Mouse (Mus musculus) hindlimb bud, embryonic 11.5 days (tissue): ENCODE data around the gene Gabrb1.
A peak's percentile ranks its signal among the peaks of the same experiment; 100 is the strongest.

Source experiments
- DNase-seq: peaks from one replicate; pipeline ENCODE4 v3.0.0-alpha.2; 2012; ENCODE audit warnings: low read depth, low spot score; ENCODE audit errors: extremely low spot score

Gabrb1 gene

DNA sequence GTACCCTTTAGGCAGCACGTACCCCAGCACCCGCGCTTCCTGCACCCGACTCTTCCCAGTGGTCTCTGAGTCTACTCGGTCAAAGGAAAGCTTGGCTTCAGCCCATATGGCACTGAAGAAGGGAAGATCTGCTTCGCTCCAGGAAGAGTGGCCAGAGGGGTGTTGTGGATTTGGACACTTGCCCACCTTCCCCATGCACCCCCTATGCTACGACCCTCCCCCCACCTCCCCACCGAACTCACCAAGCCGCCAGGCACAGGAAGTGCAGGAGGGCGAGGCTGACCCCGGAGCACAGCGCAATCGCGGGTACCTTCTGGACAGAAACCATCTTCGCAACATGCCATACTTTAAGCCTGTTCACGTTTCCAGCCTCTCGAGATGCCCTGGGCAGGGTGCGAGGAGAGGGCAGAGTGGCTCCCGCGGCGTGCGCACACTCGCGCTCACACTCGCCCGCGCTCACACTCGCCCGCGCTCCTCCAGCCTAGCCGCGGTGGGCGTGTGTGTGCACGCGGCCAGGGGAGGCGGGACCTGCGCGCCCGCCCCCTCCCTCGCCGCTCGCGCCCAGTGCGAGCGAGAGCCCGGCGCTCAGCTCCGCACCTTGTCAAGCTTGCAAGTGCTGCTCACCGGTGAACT is at the start of gene Gabrb1:
Gene Gabrb1, plus strand, starts transcription at position 632 of the 633 bp plus-strand sequence.
- DNase-seq: no peak

DNA sequence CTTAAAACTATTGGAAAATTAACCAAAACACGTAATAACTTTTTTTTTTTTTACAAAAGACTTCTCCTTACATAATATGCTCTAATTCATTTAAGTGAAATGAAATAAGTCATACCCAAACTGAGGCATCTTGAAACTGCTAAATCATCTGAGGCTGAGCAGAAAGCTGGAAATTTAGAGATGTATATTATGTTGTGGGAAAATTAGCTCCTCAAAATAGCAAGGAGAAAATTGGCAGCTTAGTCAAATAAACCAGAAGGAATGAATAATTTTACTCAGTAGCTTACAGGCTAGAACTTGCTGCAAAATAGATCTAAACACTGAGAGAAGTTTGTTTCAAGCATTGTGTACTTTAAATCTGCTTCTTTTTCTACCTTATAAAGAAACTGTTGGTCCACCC is 49.2 kb upstream of the Gabrb1 start:
- DNase-seq: no peak

DNA sequence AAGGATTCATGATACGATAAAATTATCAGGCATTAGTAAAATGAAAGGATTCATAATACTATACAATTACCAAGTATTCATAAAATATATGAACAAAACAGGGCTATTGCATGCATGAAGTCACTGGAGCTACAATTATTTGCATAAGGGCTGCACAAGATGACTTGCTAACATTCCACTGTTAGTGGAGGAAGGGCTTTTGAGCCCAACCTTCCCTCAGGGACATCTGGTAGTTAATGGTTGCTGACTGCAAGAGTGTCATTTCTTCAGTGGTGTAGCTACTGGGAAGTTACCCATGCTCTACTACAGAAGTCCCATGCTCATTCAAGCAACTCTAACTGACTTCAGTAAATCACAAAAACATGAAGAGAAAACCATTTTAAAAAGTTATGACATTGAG is 43.6 kb upstream of the Gabrb1 start:
- no peak for DNase-seq

DNA sequence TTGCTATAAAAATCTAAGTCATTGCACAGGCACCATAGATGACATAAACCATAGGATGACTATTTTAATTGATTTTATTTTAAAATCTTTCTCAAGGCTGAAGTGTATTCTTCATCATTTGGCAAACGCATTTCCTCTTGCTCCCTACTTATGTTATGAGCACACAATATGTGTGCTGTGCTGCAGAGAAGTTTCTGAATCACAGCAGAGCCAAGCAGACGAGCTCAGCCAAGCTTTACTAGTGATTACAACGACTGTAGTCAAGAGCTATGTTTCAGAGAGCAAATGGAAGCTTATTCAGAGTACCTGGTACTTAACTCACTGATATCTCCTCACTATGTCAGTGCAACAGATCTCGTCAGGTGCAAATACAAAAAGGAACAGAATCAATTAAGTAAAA is 41.2 kb upstream of the Gabrb1 start:
- DNase-seq: no peak

DNA sequence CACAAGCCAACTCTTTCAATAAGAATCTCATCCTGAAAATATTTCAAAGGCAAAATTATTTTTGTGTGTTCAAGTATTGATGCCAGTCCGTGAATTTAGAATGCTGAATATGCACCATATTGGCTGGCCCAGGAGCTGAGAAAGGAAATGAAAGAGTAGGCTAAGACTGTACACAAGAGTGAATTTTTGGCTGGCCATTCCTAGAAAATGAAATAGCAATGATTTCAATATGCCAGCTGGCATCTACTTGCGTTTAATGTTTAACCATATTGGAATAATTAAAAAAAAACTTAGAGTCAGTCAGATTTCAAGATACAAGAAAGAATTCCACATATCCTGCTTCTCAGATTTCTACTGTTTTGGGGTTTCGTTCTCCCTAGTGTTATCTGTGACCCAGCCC is 30.1 kb upstream of the Gabrb1 start:
- no peak for DNase-seq

DNA sequence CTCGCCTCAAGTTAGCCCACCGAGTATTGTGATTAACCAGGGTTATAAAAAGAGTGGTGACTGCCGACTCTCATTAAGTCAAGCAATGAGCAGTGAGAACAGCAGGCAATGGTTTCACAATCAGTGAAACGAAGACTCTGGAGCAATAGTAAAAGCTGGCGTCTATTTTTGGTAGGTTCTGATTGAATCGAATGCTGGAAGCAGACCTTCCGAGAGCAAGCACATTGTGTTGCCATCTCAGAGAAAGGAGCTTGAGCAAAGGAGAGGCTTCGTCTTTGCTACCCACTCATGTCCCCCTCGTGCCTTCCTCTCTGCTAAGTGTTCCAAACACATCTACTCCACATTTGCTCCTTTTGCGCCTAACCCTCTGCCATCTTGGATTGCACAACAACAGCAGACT is 18.1 kb upstream of the Gabrb1 start:
- no peak for DNase-seq

DNA sequence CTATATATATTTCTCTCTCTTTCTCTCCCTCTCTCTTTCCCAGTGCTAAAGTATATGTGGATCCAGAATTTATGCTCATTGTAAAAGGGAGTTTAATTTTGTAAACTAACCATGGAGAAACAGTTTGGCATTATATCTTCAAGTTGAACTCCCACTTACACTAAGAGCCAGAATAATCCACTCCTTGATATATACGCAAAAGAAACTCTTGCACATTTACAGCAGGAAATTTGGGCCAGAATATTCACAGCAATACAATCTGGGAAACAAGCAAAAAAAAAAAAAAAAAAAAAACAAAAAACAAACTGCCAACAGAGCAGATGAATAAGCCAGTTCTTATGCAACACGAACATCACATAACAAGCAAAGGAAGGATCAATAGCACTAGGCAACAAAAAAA is 9.8 kb upstream of the Gabrb1 start:
- DNase-seq: no peak

DNA sequence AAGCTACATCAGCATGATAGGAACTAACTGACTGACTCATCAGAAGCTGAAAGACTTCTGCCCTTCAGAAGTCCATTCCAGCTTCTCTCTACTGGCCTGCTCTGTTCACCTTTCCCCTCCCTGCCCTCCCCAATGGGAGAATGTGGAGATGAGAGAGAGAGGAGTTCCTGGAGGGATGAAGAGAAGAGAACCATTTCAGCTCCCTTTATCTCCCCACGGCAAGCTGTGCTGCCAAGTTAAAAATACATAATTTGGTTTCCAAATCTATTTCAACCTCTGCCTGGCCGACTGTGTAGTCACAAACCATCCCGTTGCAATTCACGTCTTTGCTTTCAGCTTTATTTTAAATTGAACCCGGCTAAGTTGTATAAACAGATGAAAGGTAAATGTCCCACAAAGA is 3.9 kb upstream of the Gabrb1 start:
- no peak for DNase-seq

DNA sequence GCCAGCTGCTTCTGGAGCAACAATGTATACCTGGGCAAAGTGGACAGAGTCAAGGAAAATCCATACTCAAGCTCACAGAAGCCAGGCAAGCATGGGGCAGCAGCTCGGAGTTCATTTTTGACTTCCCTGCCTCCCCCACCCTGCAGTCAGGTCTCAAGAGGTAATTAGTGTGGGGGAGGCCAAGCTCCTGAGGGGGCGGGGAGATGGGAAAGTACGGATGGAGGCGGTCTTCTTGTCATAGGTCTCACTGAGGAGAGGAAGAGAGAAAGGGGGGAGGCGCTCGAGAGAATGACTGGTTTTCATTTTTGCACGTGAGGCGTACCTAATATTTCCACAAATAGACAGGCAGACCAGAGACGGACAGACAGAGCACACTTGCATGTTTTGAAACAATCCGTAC is 1.1 kb upstream of the Gabrb1 start:
- no peak for DNase-seq

DNA sequence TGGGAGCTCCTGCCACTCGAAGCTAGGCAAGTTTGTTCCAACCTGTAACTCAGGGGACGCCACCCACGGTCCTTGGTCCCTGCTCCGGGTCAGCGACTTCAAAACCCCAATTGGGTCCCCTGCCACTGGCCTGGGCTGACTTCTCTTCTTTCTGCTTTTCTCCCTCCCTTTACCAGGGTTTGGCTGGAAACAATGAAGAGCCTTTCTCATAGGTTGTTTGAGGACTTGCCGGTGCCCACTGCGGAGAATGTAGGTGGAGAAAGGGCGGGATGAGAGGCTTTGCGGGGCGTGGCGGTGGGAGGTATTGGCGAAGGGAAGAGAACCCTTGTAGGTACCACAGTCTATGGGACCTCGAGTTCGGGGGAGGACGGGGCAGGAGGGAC is 193 bp downstream of the Gabrb1 start, which contains the start of gene Gabra4:
Gene Gabra4, minus strand, starts transcription at position 194 of the 383 bp plus-strand sequence.
- no peak for DNase-seq

DNA sequence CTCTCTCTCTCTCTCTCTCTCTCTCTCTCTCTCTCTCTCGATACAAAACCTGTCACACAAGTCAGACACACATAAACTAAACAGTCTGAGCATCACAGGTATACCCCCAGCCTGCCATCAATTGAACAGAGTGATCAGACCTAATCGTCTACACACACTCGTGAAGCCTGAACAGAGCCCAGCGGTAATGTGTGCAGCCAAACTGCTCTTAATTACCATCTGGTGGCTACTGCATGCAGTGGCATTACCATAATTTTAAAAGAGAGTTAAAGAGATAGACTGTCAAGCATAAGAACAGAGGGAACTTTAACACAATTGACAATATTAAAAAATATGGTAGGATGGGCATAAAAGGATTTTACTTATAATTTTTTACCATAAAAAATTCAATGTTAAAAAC is 7.7 kb downstream of the Gabrb1 start:
- no peak for DNase-seq

DNA sequence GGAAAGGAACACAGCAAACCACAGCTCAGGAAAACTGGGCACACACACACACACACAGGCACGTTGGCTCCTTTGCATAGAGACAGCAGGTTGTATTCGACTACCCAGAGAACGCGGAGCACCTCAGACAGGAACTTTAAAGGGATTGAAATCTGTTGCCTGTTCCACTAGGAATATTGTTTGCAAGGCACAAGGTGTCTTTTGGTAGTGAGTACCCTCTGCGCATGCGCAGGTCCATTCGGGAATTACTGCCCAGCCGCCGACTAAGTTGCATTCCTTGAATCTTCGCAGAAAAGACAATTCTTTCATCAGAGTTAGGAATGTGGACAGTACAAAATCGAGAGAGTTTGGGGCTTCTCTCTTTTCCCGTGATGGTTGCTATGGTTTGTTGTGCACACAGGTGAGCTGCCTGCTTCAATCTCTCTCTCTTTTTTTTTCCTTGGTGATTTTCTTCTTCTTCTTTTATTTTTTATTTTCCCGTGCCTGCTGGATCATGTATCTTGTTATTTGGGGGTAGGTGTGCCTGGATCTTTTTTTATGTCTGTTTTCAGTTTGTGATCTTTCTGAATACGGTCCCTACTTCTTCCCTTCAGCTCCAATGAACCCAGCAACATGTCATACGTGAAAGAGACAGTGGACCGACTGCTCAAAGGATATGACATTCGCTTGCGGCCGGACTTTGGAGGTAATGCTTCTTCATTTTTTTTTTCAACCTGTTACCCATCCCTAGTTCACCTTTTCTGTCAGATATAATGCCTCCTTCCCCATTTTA is 42.0 kb downstream of the Gabrb1 start:
- peak; percentile 30 for DNase-seq

DNA sequence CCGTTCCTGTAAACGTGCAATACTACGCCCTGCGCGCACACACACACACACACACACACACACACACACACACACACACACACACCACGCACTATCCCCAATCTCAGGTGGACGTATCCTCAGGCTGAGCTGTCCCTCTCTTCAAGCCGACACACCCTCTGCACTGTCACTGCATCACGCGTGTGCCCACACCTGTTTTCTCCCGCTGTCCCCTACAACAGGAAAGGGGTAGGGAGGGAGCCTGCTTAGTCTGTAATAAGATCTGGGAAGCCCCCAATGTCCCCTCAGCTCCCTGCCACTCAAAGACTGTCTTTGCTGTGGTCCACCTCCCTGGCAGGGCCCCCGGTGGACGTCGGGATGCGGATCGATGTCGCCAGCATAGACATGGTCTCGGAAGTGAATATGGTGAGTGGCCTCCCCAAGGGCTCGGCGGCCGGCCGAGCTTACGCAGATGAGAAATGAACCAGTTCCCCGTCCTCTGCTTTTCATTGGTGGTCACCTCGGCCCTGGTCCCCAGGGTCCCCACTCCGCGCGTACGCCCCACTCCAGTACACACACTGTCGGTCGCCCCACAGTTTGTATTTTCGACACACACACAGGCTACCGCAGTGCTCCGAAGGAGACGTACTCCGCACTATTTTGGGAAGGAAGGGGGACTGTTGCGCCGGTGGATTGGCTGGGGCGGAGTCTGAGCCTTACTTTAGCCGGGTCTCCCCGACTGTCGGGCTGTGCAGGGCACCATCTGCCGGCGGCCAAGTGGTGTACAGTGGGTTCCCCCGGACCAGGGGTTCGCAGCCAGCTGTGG is 42.8 kb downstream of the Gabrb1 start:
- DNase-seq: peak; percentile 10

DNA sequence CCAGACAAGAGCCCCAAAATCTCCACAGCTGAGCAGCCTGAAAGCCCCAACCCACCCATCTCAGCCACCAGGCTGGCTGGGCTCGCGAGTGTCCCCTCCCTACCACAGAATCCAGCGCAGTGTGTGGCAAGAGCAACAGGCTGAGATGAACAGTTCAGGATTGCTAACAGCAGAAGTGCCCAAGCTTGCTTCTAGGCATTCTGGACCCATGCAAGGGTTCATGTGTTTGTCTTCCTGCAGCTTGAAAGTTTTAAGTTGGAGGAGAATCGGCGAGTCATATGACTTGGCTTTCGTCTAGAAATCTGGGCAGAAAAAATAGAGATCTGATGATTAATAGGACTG is 43.3 kb downstream of the Gabrb1 start:
- DNase-seq: no peak

DNA sequence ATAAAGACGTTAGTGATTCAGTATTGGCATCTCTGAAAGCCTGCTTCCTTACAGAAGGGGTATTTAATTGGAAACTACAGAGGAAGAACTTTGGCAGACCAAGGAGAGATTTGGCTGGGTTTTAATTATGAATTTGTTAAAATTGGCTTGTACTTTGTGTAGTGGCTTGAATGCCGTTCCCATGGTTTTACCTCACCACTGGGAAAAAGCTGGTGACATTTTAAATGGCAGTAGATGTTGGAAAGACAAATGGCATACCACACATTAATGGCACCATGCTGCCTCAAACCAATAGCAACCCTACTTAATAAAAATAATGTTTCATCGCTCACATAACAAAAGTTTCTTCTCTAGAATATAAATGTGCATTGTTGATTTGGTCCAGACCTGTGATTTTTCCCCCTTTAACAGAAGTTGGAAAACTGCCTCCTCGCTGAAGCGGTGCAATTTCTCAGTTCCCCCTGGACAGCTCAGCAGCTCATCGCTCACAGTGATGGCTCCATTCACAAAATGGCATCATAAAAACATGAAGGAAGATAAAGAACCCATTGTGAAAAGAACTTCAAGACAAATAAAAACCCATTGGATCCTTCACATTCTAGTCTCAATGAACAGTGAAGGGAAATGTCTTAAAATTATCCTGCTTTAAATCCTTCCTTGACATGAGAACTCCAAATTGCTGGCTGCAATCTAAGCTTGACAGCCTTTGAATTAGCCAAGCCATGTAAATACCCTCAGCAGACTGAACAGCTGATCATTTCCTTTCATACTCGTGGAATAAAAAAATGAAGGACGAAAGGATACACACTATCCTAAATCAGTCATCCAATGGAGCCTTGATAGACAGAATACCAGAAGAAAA is 75.2 kb downstream of the Gabrb1 start:
- DNase-seq: no peak

DNA sequence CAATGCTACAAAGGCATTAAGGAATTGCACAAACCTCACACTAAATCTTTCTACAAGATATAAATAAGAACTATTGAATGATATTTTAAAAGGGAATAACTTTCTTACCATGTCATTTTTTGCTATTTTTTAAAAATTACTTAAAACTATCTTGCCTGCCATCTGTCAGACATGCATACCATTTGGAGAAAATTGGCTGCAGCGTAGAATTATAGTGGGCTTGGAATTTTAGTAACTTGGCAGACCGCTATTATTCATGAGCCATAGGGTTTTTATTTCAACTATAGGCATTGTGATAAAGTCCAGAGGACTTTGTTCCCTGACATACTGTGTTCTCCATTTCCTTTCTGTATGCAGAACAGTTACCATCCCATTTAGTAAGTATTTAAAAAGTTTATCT is 89.5 kb downstream of the Gabrb1 start:
- DNase-seq: no peak

DNA sequence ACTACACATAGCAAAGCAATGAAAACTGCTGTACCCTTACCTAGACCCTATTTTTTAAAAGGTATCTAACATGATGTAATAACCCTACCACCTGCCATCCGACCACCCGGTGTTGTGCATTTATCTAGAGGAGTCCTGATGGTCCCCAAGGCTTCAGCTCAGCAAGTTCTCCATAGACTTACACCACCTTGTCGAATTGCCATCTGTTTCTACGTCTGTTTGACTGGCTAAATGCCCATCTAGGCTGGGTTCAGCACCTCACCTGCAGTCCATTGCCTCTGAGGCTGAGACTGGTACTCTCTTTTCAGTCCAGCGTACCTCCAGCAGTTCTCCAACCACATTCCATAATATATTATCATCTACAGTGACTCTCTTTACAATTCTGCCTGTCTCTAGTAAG is 96.1 kb downstream of the Gabrb1 start:
- no peak for DNase-seq

DNA sequence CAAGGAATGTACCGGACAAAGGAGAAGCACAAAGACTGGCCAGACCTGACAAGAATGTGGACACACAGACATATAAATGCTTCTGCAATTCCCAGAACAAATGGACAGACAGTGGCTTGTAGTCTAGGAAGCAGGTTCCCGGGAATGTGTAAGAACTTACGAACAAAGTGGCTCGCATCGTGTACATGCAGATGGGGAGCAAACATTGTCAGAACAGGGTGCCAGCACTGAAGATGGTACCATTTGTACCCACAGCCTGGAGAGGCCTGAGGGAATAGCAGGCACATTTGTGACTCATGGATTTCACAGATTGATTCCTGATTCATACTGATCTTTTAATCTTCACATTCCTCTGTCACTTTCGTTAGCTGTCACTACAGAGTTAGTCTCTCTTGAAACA is 103.2 kb downstream of the Gabrb1 start:
- no peak for DNase-seq

DNA sequence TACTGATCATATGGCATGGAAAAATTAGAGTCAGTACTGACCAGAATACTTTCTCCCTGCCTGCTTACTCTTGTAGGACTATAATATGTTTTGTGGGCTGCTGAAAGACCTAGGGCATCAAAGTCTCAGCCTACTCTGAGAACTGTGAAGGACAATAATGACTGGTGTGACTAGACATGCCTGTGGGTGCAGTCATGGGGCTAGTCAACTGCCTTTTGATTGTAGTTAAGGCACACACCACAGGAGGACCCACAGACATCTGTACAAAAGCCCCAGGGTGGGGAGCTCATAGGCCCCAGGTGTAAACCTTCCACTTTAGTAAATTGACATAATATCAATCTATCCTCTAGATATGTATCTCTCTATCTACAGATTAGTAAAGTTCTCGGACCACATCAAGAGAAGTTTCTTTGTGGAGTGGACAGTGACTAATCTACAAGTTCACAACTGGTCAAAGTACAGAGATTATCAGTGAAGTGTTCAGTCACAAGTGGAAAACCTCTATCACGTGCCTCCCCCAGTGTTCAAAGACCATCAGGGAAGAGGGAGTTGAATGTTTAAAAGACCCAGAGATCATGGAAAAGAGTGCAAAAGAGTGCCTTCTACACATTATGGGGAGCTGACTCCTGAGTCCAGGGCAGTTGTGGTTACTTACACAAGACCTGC is 123.7 kb downstream of the Gabrb1 start:
- DNase-seq: no peak

DNA sequence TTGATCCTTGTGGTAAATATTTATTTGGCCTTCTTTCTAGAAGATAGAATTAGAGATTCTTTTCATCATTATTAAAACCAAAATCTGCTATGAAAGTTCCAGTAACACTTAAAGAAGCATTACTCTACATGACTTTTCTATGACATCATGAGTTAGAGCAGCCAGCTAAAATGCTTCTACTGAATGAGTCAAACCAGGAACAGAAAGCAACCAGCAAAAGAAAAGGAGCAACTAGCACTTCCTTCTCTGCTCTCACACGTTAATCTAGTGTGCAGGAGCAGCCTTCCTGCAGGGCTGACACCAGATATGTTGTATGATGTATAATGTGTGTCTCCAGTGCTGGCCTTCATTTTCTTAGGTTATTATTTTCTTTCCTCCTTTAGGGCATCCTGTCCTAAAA is 164.9 kb downstream of the Gabrb1 start:
- DNase-seq: no peak

DNA sequence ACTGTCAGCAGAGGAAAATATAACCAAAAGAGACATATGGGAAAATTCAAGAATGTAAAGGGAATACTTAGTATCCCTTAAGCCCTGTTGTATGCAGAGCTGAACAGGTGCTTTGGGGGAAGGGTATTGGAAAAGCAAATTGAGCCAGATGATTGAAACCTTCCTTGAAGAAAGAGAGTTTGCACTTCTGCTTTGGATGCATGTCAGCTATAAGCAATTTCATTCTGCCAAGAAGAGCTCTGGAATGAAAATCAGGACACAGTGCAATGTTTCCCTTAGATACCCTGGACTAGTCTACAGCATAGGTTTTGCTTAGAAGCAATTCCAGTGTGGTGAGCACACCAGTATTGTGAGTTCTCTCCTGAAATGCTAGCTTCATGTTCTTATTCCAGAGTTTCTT is 170.4 kb downstream of the Gabrb1 start:
- no peak for DNase-seq
